Mouse (Mus musculus): Measurements from ENCODE around the gene Rflna. TPM values are rescaled to one million over a fixed set of nuclear protein-coding genes. Genes with fewer than 3 reads are reported as not detected.

The Rflna gene
- polyA plus RNA-seq, 1 experiment = not detected

GRCm38 (mm10) chr5:125003873-125004255 lies 843 bp downstream of the Rflna start:
- H3K27me3 ChIP-seq (replicated peaks) = peaks cover 94% of the 10 kb centered on the region
- no peak for TF ChIP-seq FLI1 (IDR thresholded peaks at IDR 0.05; ENCODE audit: low read length)
- no peak for TF ChIP-seq GATA1 (IDR thresholded peaks at IDR 0.05; ENCODE audit: borderline replicate concordance, low read length)
- no peaks in the 10 kb centered on the region for H3K36me3 ChIP-seq (replicated peaks; ENCODE audit: low read length)
- H3K4me1 ChIP-seq = peaks cover 5% of the 10 kb centered on the region; the same call in 1 of the 2 replicates
- H3K9me3 ChIP-seq = peaks cover 20% of the 10 kb centered on the region
- no peak overlapping the region for H3K4me3 ChIP-seq (replicated peaks)

GRCm38 (mm10) chr5:125005871-125006652 lies 3.0 kb downstream of the Rflna start:
- peaks cover 9% of the 10 kb centered on the region for H3K36me3 ChIP-seq (replicated peaks; ENCODE audit: low read length)
- peaks cover 14% of the 10 kb centered on the region for H3K9me3 ChIP-seq
- peaks cover 14% of the 10 kb centered on the region; the same call in 1 of the 2 replicates for H3K4me1 ChIP-seq
- no peak overlapping the region for H3K4me3 ChIP-seq (replicated peaks)
- H3K27me3 ChIP-seq (replicated peaks) = peaks cover 88% of the 10 kb centered on the region
- TF ChIP-seq GATA1 (IDR thresholded peaks at IDR 0.05; ENCODE audit: borderline replicate concordance, low read length) (no peak), FLI1 (IDR thresholded peaks at IDR 0.05; ENCODE audit: low read length) (no peak)

- H3K36me3 ChIP-seq (replicated peaks; ENCODE audit: low read length) = peaks cover 15% of the 10 kb centered on the region
- TF ChIP-seq FLI1 (IDR thresholded peaks at IDR 0.05; ENCODE audit: low read length) (no peak), GATA1 (IDR thresholded peaks at IDR 0.05; ENCODE audit: borderline replicate concordance, low read length) (no peak)
- H3K27me3 ChIP-seq (replicated peaks) = peaks cover 82% of the 10 kb centered on the region
- no peak overlapping the region for H3K4me3 ChIP-seq (replicated peaks)
- 0 out of 2 replicates have a peak, but pooled peaks cover 6% of the 10 kb centered on the region for H3K9me3 ChIP-seq
- peaks cover 14% of the 10 kb centered on the region; the same call in 1 of the 2 replicates for H3K4me1 ChIP-seq
Measured at GRCm38 (mm10) chr5:125006896-125007295, 3.9 kb downstream of the Rflna start.

GRCm38 (mm10) chr5:125011166-125011565 lies 8.1 kb downstream of the Rflna start:
- TF ChIP-seq GATA1 (IDR thresholded peaks at IDR 0.05; ENCODE audit: borderline replicate concordance, low read length) = no peak
- TF ChIP-seq FLI1 (IDR thresholded peaks at IDR 0.05; ENCODE audit: low read length) = no peak
- H3K36me3 ChIP-seq (replicated peaks; ENCODE audit: low read length) = peaks cover 50% of the 10 kb centered on the region
- H3K4me3 ChIP-seq (replicated peaks) = no peak overlapping the region
- no peaks in the 10 kb centered on the region for H3K9me3 ChIP-seq
- peaks cover 48% of the 10 kb centered on the region for H3K27me3 ChIP-seq (replicated peaks)
- H3K4me1 ChIP-seq = peaks cover 9% of the 10 kb centered on the region; the same call in 1 of the 2 replicates

GRCm38 (mm10) chr5:125011628-125012027 lies 8.6 kb downstream of the Rflna start:
- Histone ChIP-seq H3K27me3 (replicated peaks) (peaks cover 44% of the 10 kb centered on the region), H3K36me3 (replicated peaks; ENCODE audit: low read length) (peaks cover 55% of the 10 kb centered on the region)

GRCm38 (mm10) chr5:125014497-125014896 lies 11.5 kb downstream of the Rflna start:
- peaks cover 18% of the 10 kb centered on the region for H3K27me3 ChIP-seq (replicated peaks)
- no peaks in the 10 kb centered on the region for H3K9me3 ChIP-seq
- H3K4me1 ChIP-seq = peaks cover 3% of the 10 kb centered on the region; the same call in 1 of the 2 replicates
- H3K4me3 ChIP-seq (replicated peaks) = no peak overlapping the region
- H3K36me3 ChIP-seq (replicated peaks; ENCODE audit: low read length) = peaks cover 81% of the 10 kb centered on the region
- no peak for TF ChIP-seq FLI1 (IDR thresholded peaks at IDR 0.05; ENCODE audit: low read length)
- TF ChIP-seq GATA1 (IDR thresholded peaks at IDR 0.05; ENCODE audit: borderline replicate concordance, low read length) = no peak

More at GRCm38 (mm10) chr5:125011628-125012027, 8.6 kb downstream of the Rflna start:
- peaks cover 9% of the 10 kb centered on the region; the same call in 1 of the 2 replicates for H3K4me1 ChIP-seq
- no peaks in the 10 kb centered on the region for H3K9me3 ChIP-seq
- TF ChIP-seq FLI1 (IDR thresholded peaks at IDR 0.05; ENCODE audit: low read length) (no peak), GATA1 (IDR thresholded peaks at IDR 0.05; ENCODE audit: borderline replicate concordance, low read length) (no peak)
- no peak overlapping the region for H3K4me3 ChIP-seq (replicated peaks)

- Histone ChIP-seq H3K4me1 (no peaks in the 10 kb centered on the region; the same call in 1 of the 2 replicates), H3K9me3 (no peaks in the 10 kb centered on the region), H3K4me3 (replicated peaks) (no peak overlapping the region), H3K36me3 (replicated peaks; ENCODE audit: low read length) (peaks cover 83% of the 10 kb centered on the region), H3K27me3 (replicated peaks) (peaks cover 13% of the 10 kb centered on the region)
- TF ChIP-seq FLI1 (IDR thresholded peaks at IDR 0.05; ENCODE audit: low read length) = no peak
- TF ChIP-seq GATA1 (IDR thresholded peaks at IDR 0.05; ENCODE audit: borderline replicate concordance, low read length) = no peak
Measured at GRCm38 (mm10) chr5:125015066-125015465, 12.0 kb downstream of the Rflna start.

GRCm38 (mm10) chr5:125015576-125015975 lies 12.6 kb downstream of the Rflna start:
- H3K4me3 ChIP-seq (replicated peaks) = no peak overlapping the region
- peaks cover 86% of the 10 kb centered on the region for H3K36me3 ChIP-seq (replicated peaks; ENCODE audit: low read length)
- H3K4me1 ChIP-seq = no peaks in the 10 kb centered on the region
- no peak for TF ChIP-seq GATA1 (IDR thresholded peaks at IDR 0.05; ENCODE audit: borderline replicate concordance, low read length)
- no peak for TF ChIP-seq FLI1 (IDR thresholded peaks at IDR 0.05; ENCODE audit: low read length)
- H3K27me3 ChIP-seq (replicated peaks) = peaks cover 10% of the 10 kb centered on the region
- no peaks in the 10 kb centered on the region for H3K9me3 ChIP-seq

- Histone ChIP-seq H3K4me3 (replicated peaks) (peak overlapping the region; percentile 7), H3K4me1 (no peaks in the 10 kb centered on the region), H3K36me3 (replicated peaks; ENCODE audit: low read length) (peaks cover 88% of the 10 kb centered on the region), H3K27me3 (replicated peaks) (peaks cover 8% of the 10 kb centered on the region), H3K9me3 (no peaks in the 10 kb centered on the region)
- TF ChIP-seq FLI1 (IDR thresholded peaks at IDR 0.05; ENCODE audit: low read length) (no peak), GATA1 (IDR thresholded peaks at IDR 0.05; ENCODE audit: borderline replicate concordance, low read length) (no peak)
Measured at GRCm38 (mm10) chr5:125016421-125017242, 13.6 kb downstream of the Rflna start.

All from megakaryocyte, embryonic 14.5 days (primary cell).